Mouse (Mus musculus): Measurements from ENCODE around the gene Ripply2.

- TF ChIP-seq CHD2 (IDR thresholded peaks at IDR 0.05; ENCODE audit: low read depth, low read length) (no peak), MAFK (IDR thresholded peaks at IDR 0.05; ENCODE audit: insufficient read depth, low read depth, low read length) (no peak), HCFC1 (IDR thresholded peaks at IDR 0.05; ENCODE audit: borderline replicate concordance, insufficient read depth, low read length) (no peak), ZC3H11A (IDR thresholded peaks at IDR 0.05; ENCODE audit: borderline replicate concordance, low read depth, low read length) (no peak), ZNF384 (IDR thresholded peaks at IDR 0.05; ENCODE audit: low read depth, low read length) (no peak)
These were observed 6.8 kb upstream of the Ripply2 start for GRCm38 (mm10) chr9:87008507-87008906.
